Mouse (Mus musculus): Measurements from ENCODE around the gene Snx5.

- TF ChIP-seq CTCF (IDR thresholded peaks at IDR 0.05; ENCODE audit: extremely low read depth, insufficient read depth, insufficient read length, insufficient replicate concordance) (no peak), POLR2A (IDR thresholded peaks at IDR 0.05; ENCODE audit: low read depth, low read length) (no peak)
Observed at GRCm38 (mm10) chr2:144267004-144267730, 3.5 kb downstream of the Snx5 start.

Measured in spleen, adult 2 months (tissue).